Mouse (Mus musculus) gastrocnemius, postnatal 25 days (tissue): ENCODE measurements around the gene Aldoart1. TPM values are rescaled to one million over a fixed set of nuclear protein-coding genes. Genes with fewer than 3 reads are reported as not detected.

Experiments used
- DNase-seq: peaks from one replicate; pipeline ENCODE4 v3.0.0; 2022
- long read RNA-seq, 2 experiments: library from polyadenylated mRNA; stranded (forward); transcript quantifications; one replicate each; pipeline ENCODE4 v2.0.0; 2021
- total RNA-seq, 2 experiments: library from RNA; stranded (reverse); gene quantifications; 1 replicate in 1 of 2; 2 replicates in 1 of 2; pipeline ENCODE4 v1.2.3; 2021

Gene Aldoart1
- total RNA-seq = under 1 TPM; 0.46 to 0.64 TPM
- long read RNA-seq, experiment 1 = 0 reads
- long read RNA-seq, experiment 2 = 0 reads

GRCm38 (mm10) chr4:72852534-72852933 lies at the start of gene Aldoart1:
TSS of gene Aldoart1 (minus strand) at chr4:72852634.
- no peak for DNase-seq

- DNase-seq = no peak
Measured at GRCm38 (mm10) chr4:72901566-72901965, 49.1 kb upstream of the Aldoart1 start.

GRCm38 (mm10) chr4:72865371-72866075 lies 13.1 kb upstream of the Aldoart1 start:
- DNase-seq = no peak

- no peak for DNase-seq
Measured at GRCm38 (mm10) chr4:72844276-72844675, 8.2 kb downstream of the Aldoart1 start.

GRCm38 (mm10) chr4:72843025-72843424 lies 9.4 kb downstream of the Aldoart1 start:
- DNase-seq = no peak

- DNase-seq = no peak
Measured at GRCm38 (mm10) chr4:72836430-72836829, 16.0 kb downstream of the Aldoart1 start.

GRCm38 (mm10) chr4:72835400-72835799 lies 17.0 kb downstream of the Aldoart1 start:
- no peak for DNase-seq

- no peak for DNase-seq
Measured at GRCm38 (mm10) chr4:72800816-72801215, 51.6 kb downstream of the Aldoart1 start.
